In genomic region chr1:172217148-172217547, GRCm38 (mm10) we compare ENCODE assay signal across 8 mouse cellular contexts. TPM values are rescaled to one million over a fixed set of nuclear protein-coding genes. Genes with fewer than 3 reads are reported as not detected.
DNase-seq lines count a peak whose midpoint lies in the region; ATAC-seq lines count a peak whose summit lies in the region.

No protein-coding gene starts in this region.

- 0% methylated on average over 5 of the region's 5 CpGs for WGBS in hindbrain, embryonic 15.5 days
- WGBS in macrophage (ENCODE audit: missing documents): 0% methylated on average over 3 of the region's 5 CpGs

- H3K4me2 ChIP-seq in hindbrain, embryonic 15.5 days: peak overlapping the region; percentile 38

- no peak overlapping the region for H3K4me3 ChIP-seq in hindbrain, embryonic 15.5 days
- H3K4me3 ChIP-seq in macrophage (ENCODE audit: inconsistent target): no peak overlapping the region

- H3K27me3 ChIP-seq in hindbrain, embryonic 15.5 days: no peaks in the 10 kb centered on the region

- no peaks in the 10 kb centered on the region for H3K36me3 ChIP-seq in hindbrain, embryonic 15.5 days
- no peaks in the 10 kb centered on the region for H3K36me3 ChIP-seq in macrophage (ENCODE audit: inconsistent target)

- peak; percentile 87 for DNase-seq in WW6 (ENCODE audit: low read depth, low spot score)
- DNase-seq in cerebellum, postnatal 25 days: peak; percentile 92 to 93
- peak; percentile 89 to 93 for DNase-seq in frontal cortex, postnatal 36 days (ENCODE audit: low spot score in 2 of 2)
- peak; percentile 93 to 94 for DNase-seq in left cerebral cortex, adult 18-20 months (ENCODE audit: low spot score in 2 of 2)
- peak; percentile 91 for DNase-seq in retina, postnatal 7 days (ENCODE audit: low read depth, low spot score)
- peak; percentile 90 to 92 for DNase-seq in urinary bladder, adult 18-20 months (ENCODE audit: low spot score in 2 of 2)

- H3K79me2 ChIP-seq in macrophage (ENCODE audit: inconsistent target): no peaks in the 10 kb centered on the region

- no peaks in the 10 kb centered on the region for H3K9me3 ChIP-seq in hindbrain, embryonic 15.5 days

- ATAC-seq in hindbrain, embryonic 15.5 days (ENCODE audit: low FRiP score, low read depth): 0 out of 2 replicates have a peak, but pooled peaks have one; percentile 20

- no peak overlapping the region for H3K9ac ChIP-seq in hindbrain, embryonic 15.5 days

- H3K27ac ChIP-seq in hindbrain, embryonic 15.5 days (replicated peaks): peak overlapping the region; percentile 67
- H3K27ac ChIP-seq in macrophage: peak overlapping the region; percentile 55

- H3K4me1 ChIP-seq in hindbrain, embryonic 15.5 days (replicated peaks): peaks cover 52% of the 10 kb centered on the region

RNA-seq across cellular contexts. Expression of gene Casq1, which starts 2.5 kb away (rescaled TPM):
- polyA plus RNA-seq in hindbrain, embryonic 15.5 days (2015; fragmentation: Nextera tagmentation; extraction: Ambion mirVana): 1.4 and 2.2 TPM in 2 replicates
- total RNA-seq in left cerebral cortex, adult 18-20 months (2021): under 1 TPM in 1 of 2 experiments, not detected in 1; 0.63 TPM
- under 1 TPM in 1 of 26 experiments, not detected in 25; 0.68 TPM for total RNA-seq in macrophage (2018; cell fraction: chromatin; rRNA removed)
- total RNA-seq in macrophage (2018; cell fraction: cytosol; rRNA removed): not detected
- total RNA-seq in macrophage (2018; cell fraction: nucleus; rRNA removed): under 1 TPM in 1 of 26 experiments, not detected in 25; 0.30 TPM
- not detected in 3 replicates for polyA plus RNA-seq in macrophage (2018)

RNA-seq across cellular contexts. Expression of gene Pea15a, which starts 10.5 kb away (rescaled TPM):
- 454 and 489 TPM in 2 replicates for polyA plus RNA-seq in hindbrain, embryonic 15.5 days (2015; fragmentation: Nextera tagmentation; extraction: Ambion mirVana)
- total RNA-seq in left cerebral cortex, adult 18-20 months (2021): 100 to 1,000 TPM; 412 to 456 TPM
- total RNA-seq in macrophage (2018; cell fraction: chromatin; rRNA removed): 100 to 1,000 TPM in 24 of 26 experiments, 10 to 100 TPM in 2; 60.2 to 246 (median 164) TPM
- 100 to 1,000 TPM; 219 to 439 (median 299) TPM for total RNA-seq in macrophage (2018; cell fraction: cytosol; rRNA removed)
- 100 to 1,000 TPM; 101 to 379 (median 221) TPM for total RNA-seq in macrophage (2018; cell fraction: nucleus; rRNA removed)
- 269 to 545 TPM (median 282 TPM) in 3 replicates for polyA plus RNA-seq in macrophage (2018)

RNA-seq across cellular contexts. Expression of gene Atp1a4, which starts 41.1 kb away (rescaled TPM):
- polyA plus RNA-seq in hindbrain, embryonic 15.5 days (2015; fragmentation: Nextera tagmentation; extraction: Ambion mirVana): 0.05 and 0.06 TPM in 2 replicates
- not detected for total RNA-seq in left cerebral cortex, adult 18-20 months (2021)
- total RNA-seq in macrophage (2018; cell fraction: chromatin; rRNA removed): not detected
- total RNA-seq in macrophage (2018; cell fraction: cytosol; rRNA removed): under 1 TPM in 1 of 26 experiments, not detected in 25; 0.07 TPM
- not detected for total RNA-seq in macrophage (2018; cell fraction: nucleus; rRNA removed)
- polyA plus RNA-seq in macrophage (2018): not detected in 3 replicates

RNA-seq across cellular contexts. Expression of gene Igsf8, which starts 44.3 kb away (rescaled TPM):
- 75.3 and 79.0 TPM in 2 replicates for polyA plus RNA-seq in hindbrain, embryonic 15.5 days (2015; fragmentation: Nextera tagmentation; extraction: Ambion mirVana)
- total RNA-seq in left cerebral cortex, adult 18-20 months (2021): 100 to 1,000 TPM; 278 to 283 TPM
- total RNA-seq in macrophage (2018; cell fraction: chromatin; rRNA removed): 100 to 1,000 TPM in 2 of 26 experiments, 10 to 100 TPM in 23, 1 to 10 TPM in 1; 8.4 to 182 (median 25.7) TPM
- total RNA-seq in macrophage (2018; cell fraction: cytosol; rRNA removed): 10 to 100 TPM; 28.1 to 85.5 (median 42.4) TPM
- 100 to 1,000 TPM in 4 of 26 experiments, 10 to 100 TPM in 22; 50.8 to 110 (median 77.3) TPM for total RNA-seq in macrophage (2018; cell fraction: nucleus; rRNA removed)
- 26.8 to 55.6 TPM (median 36.2 TPM) in 3 replicates for polyA plus RNA-seq in macrophage (2018)
